Mouse (Mus musculus): ENCODE measurements at regions not wholly inside any gene's neighbourhood (a gene's known extent, or its start where the extent isn't known, plus 50 kb on each side); places are given as distances from the start of the nearest gene placed in this dataset.
"Not testable (repeated sequence)": the region's sequence is repeated elsewhere in the genome, so short reads cannot be mapped to it uniquely, and the experiment has no call there.

- no peak for DNase-seq (ENCODE audit: low spot score)
Observed at GRCm38 (mm10) chr12:74825664-74826063, 351.5 kb downstream of the Kcnh5 start.

- DNase-seq (ENCODE audit: low spot score) = peak; percentile 91
Observed at GRCm38 (mm10) chr12:74824735-74825494, 352.2 kb downstream of the Kcnh5 start.

GRCm38 (mm10) chr12:74816181-74816580, 361.0 kb downstream of the Kcnh5 start:
- DNase-seq (ENCODE audit: low spot score) = not testable (repeated sequence)

GRCm38 (mm10) chr12:74808571-74808970, 368.6 kb downstream of the Kcnh5 start:
- DNase-seq (ENCODE audit: low spot score) = not testable (repeated sequence)

- not testable (repeated sequence) for DNase-seq (ENCODE audit: low spot score)
Observed at GRCm38 (mm10) chr12:74807926-74808325, 369.2 kb downstream of the Kcnh5 start.

- DNase-seq (ENCODE audit: low spot score) = peak; percentile 32
Observed at GRCm38 (mm10) chr12:74803740-74804512, 373.2 kb downstream of the Kcnh5 start.

GRCm38 (mm10) chr12:74792036-74792435, 385.1 kb downstream of the Kcnh5 start:
- DNase-seq (ENCODE audit: low spot score) = peak; percentile 6

- DNase-seq (ENCODE audit: low spot score) = no peak
Observed at GRCm38 (mm10) chr12:74762284-74762683, 414.8 kb downstream of the Kcnh5 start.

- DNase-seq (ENCODE audit: low spot score) = no peak
Observed at GRCm38 (mm10) chr12:74745051-74745450, 428.9 kb upstream of the Gm11042 start.

- DNase-seq (ENCODE audit: low spot score) = no peak
Observed at GRCm38 (mm10) chr12:74728866-74729265, 412.7 kb upstream of the Gm11042 start.

GRCm38 (mm10) chr12:74679149-74679548, 363.0 kb upstream of the Gm11042 start:
- DNase-seq (ENCODE audit: low spot score) = no peak

GRCm38 (mm10) chr12:74677835-74678234, 361.6 kb upstream of the Gm11042 start:
- no peak for DNase-seq (ENCODE audit: low spot score)

GRCm38 (mm10) chr12:74658406-74658805, 342.2 kb upstream of the Gm11042 start:
- DNase-seq (ENCODE audit: low spot score) = no peak

- no peak for DNase-seq (ENCODE audit: low spot score)
Observed at GRCm38 (mm10) chr12:74657036-74657648, 340.9 kb upstream of the Gm11042 start.

- DNase-seq (ENCODE audit: low spot score) = no peak
Observed at GRCm38 (mm10) chr12:74651256-74651655, 335.1 kb upstream of the Gm11042 start.

- DNase-seq (ENCODE audit: low spot score) = no peak
Observed at GRCm38 (mm10) chr12:74632827-74633226, 316.6 kb upstream of the Gm11042 start.

- DNase-seq (ENCODE audit: low spot score) = no peak
Observed at GRCm38 (mm10) chr12:74595208-74595607, 279.0 kb upstream of the Gm11042 start.

GRCm38 (mm10) chr12:74554599-74554998, 238.4 kb upstream of the Gm11042 start:
- no peak for DNase-seq (ENCODE audit: low spot score)

GRCm38 (mm10) chr12:74544172-74544571, 228.0 kb upstream of the Gm11042 start:
- DNase-seq (ENCODE audit: low spot score) = no peak

GRCm38 (mm10) chr12:74534882-74535281, 218.7 kb upstream of the Gm11042 start:
- no peak for DNase-seq (ENCODE audit: low spot score)

GRCm38 (mm10) chr12:74528983-74529566, 212.9 kb upstream of the Gm11042 start:
- peak; percentile 8 for DNase-seq (ENCODE audit: low spot score)

- DNase-seq (ENCODE audit: low spot score) = no peak
Observed at GRCm38 (mm10) chr12:74527190-74527621, 211.0 kb upstream of the Gm11042 start.
